Mouse (Mus musculus) ovary, postnatal 36 days (tissue): ENCODE measurements around the gene Poglut1.
"Not testable (repeated sequence)": the region's sequence is repeated elsewhere in the genome, so short reads cannot be mapped to it uniquely, and the experiment has no call there.

Experiments
- DNase-seq: peaks from one replicate; pipeline ENCODE4 v3.0.0; 2022; ENCODE audit warnings: low spot score, mixed read lengths

Gene Poglut1

DNA sequence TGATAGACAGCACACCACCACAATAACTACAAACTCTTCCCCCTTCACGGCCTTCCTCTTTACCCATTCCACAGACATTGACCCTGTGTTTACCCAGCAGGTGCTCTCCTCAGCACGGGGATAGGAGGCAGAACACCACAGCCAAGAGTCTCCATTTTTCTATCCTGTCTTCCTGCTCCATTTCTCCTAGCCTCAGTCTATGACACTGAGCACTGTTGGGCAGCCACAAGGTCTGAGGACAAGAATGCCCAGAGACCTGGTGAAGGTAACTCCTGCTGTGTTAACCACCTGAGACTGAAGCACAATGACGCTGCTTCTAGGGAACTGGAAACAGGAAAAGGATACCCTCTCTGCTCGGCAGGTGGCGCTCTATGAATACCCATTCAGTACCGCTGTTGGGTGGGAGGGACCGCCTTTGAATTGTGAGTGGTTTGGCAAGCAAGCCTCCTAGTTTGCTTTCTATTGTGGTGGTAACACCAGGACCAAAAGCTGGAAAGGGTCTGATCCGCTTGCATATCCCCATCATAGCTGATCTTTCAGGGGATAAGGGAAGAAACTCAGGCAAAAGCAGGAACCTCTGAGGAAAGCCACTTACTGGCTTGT lies 13.4 kb downstream of the Poglut1 start:
- DNase-seq, result peak; percentile 64

DNA sequence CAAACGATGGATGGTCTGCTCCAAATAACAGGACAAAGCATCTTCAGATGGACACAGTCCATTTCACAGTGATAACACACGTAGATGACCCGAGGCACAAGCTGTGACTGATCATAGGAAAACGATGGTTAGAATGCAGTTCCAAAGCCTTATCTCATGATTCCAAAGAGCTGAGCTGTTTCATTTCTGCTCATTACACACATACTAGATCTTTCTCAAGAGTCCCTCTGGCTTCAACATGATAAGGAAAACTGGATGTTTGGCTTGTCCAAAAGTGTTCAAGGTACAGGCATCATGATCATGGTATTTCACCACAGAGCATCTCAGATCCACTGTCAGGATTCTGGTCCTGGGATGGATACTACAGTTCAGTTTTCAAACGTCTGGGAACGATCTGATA lies 23.8 kb downstream of the Poglut1 start:
- no peak for DNase-seq

DNA sequence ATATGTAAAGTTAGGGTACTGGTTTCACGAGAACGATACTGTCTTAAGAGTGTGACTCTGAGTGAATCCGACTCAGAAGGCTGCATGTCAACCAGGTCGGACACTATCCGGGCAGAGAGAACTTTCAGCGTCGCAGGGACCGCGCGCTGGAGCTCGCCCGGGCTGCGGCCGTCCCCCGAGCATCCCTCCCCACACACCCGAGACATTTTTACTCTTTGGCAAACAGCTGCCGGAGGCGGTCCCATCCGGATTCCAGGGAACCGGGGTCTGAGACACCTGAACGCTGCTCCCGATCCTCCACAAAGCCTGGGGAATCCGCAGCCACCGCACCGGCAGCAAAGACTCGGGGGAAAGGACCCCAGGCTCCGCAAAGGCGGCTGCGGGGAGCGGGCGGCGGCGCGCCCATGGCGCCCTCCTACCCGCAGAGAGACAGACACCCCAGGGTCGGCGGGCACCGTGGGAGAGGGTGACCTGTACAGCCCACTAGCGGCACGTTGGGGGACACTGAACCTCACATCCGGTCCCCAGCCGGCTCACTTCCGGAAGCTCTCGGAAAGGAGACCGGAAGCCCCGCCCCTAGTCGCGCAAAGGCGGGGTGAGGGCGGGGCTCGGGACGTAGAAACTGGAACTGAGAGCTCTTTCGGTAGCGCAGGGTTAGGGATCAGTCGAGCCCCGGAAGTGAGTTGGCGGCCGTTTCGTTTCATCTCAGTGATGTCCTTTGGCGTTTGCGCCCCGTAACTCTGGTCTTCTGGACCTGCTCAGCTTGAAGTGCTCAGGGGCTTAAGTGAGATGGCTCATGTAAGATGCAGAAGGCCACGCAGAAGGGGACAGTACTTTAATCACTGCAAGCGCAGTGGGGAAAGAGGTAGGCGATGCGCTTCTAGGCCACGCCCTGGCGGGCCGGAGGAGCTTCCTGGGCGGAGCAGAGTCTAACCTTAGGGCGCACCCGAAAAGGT lies 27.7 kb downstream of the Poglut1 start, which contains the start of gene Timmdc1:
Gene Timmdc1, minus strand, starts transcription at position 535 of the 956 bp plus-strand sequence.
- peak; percentile 95 for DNase-seq

DNA sequence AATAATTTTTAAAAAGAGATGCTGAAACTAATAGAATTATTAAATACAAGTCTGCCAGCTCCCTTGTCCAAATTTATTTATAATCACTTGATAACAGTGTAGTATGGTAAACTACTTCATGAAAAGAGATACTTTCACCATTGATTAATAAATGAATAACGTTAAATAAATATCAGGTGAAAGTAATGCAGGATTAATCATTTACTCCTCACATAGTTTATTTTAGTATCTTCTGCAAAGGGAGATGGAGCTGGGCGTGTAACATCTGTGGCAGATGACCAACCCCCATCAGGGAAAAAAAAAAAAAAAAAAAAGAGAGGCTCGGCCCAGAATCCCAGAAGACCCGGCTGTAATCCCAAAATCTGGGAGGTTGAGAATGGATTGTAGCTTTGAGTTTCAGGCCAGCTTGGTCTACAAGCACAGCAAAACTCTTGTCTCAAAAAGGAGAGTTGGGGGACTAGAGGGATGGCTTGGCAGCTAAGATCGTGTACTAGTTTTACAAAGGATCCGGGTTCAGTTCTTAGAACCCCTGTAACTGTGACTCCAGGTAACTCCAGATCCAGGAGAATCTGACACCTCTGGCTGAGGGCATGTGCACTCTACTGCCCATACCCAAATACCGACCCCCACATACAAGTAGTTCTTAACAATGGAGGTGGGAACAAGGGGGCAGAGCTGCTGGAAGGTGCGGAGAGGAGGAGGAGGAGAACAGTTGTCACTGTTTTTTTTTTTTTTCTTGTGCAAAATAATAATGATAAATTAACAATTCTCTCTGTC lies 28.7 kb downstream of the Poglut1 start:
- no peak for DNase-seq

DNA sequence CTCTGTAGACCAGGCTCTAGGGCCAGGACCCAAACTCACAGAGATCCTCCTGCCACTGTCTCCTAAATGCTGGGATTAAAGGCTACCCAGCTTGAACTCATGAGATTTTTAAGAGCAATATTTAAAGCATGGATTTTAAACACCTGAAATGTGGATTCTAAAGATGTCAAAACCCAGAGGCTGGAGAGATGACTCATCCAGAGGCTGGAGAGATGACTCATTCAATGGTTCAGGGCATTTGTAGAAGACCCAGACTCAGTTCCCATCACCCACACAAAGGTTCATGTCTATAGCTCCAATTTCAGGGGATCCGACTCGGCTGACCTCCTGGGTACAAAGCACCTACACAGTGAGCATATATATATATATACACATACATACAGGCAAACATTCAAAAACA lies 30.9 kb downstream of the Poglut1 start:
- no peak for DNase-seq

DNA sequence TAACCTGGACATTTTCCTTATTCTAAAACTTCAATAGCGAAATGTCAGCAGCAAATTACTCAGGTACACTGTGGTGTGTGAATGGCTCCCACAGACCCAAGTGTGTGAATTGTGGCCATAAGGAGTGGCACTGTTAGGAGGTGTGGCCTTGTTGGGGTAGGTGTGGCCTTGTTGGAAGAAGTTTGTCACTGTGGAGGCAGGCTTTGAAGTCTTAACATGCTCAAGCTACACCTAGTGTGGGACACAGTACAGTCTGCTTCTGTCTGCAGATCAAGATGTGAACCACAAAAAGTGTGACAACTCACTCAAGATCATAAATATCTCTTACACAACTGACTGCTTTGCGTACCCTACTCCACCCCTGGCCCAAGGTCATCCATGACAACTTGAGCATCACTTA lies 39.2 kb downstream of the Poglut1 start:
- no peak for DNase-seq

DNA sequence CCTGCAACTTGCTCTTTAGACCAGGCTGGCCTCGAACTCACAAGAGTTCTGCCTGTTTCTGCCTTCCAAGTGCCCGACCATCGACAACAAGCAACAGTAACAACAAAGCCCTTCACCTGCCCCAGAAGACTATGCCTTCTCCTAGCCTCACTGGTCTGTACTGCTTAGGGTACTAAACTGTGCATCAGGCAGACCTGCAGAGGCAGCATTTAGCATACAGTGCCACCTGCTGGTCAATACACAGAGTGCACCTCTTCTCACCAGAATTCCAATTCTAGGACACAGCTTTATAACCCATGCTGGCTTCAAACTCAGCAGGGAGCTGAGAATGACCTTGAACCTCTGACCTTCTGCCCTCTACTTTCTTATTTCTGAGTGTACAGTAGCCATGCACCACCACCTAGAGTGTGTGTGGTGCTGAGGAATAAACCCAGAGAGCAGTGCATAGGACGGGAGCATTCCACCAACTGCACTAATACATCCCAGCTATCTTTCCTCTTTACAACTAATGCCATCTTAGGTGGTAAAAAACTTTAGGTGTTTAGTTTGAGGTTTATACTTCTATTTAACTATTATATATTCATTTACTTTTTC lies 43.9 kb downstream of the Poglut1 start:
- peak; percentile 41 for DNase-seq

DNA sequence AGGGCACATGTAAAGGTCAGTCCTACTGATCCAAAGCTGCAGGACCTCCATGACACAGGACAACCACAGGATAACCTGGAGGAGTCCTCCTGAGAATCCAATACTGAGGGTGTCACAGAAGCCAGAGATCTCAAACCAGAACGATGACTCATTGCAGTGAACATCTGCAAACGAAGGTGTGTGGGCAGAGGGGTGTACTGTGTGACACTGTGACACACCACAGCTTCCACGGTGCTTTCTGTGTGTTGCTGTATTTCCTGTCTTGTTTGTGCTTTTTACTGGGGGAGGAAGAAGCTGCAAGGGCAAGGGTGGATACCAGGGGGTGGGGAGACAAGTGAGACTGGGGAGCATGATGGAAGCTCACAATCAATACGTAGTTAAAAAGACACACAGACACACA lies 46.5 kb downstream of the Poglut1 start:
- no peak for DNase-seq

DNA sequence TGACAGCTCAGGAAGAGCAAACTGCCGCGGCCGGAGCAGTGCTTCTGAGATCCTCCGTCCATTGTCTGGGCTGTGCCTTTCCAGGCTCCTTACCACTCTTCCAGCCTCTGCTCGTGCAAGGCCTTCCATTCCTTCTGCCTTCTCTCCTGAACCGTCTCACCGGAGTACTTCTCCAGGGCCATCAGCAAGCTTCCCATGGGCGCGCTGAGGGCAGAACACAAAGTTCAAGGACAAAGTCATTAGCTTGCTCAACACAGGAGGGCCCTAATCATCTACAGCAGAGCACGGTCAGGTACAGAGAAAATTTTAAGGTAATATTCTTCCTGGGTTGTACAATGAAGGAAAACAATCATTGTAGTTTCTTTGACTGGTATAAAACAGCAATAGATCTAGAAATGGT lies 47.6 kb downstream of the Poglut1 start:
- no peak for DNase-seq

DNA sequence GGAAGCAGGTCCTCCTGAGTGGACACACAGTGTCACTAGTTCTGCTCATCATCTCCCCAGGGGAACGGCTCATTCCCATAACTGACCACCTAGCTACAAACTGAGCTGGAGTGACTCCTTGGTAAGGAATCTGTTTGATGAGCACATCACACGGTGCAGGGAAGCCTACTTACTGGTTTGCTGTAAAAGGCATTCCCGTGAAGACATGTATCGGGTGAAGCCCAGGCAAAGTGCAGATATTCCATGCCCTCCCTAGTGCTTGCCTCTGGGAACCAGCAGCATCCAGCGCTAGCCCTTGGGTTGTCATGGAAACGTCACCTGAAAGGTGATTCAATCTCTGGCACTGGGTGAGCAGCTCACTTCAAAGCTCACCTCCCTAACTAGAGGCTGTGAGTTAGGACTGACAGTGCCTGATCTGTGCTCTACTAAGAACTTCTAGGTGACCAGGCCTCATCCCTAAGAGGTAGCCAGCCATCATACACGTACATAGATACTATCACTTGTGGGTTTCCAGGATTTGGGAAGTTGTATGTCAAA lies 53.4 kb downstream of the Poglut1 start:
- no peak for DNase-seq

DNA sequence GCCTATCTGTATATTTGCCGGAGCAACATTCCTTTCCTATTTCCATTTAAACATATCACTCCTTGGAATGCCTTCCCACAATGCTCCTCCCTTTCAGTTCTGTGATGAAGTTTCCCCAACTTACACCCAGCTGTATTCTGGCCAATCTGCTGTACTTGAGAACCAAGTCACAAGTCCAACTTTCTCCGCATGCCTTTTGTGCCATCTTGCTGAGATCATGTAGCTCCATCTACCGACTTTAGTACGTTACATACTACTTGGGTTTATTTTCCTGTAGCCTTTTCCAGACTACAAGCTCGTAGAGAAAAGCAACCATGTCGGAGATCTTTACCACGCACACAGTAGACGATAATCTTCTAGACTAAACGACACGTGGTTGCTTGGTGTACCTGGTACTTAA lies 56.2 kb downstream of the Poglut1 start:
- DNase-seq, result no peak

DNA sequence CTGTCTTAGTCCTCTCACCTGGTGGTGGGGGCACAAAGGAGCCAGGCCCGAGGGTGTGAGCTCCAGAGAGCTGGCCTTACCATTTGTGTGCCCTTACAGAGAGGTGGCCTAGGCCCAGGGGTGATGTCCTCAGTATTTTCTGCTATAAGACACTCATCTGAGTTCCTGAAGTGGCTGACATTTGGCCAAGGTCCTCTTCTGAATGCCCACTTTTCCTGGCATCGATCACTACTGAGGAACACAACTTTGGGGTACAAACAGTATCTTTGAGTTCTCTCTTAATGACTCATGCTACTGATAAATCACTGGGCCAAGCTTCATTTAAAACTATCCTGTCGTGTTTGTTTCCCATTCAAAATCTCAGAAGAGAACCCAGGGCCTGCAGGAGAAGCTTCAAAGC lies 57.5 kb downstream of the Poglut1 start:
- no peak for DNase-seq

DNA sequence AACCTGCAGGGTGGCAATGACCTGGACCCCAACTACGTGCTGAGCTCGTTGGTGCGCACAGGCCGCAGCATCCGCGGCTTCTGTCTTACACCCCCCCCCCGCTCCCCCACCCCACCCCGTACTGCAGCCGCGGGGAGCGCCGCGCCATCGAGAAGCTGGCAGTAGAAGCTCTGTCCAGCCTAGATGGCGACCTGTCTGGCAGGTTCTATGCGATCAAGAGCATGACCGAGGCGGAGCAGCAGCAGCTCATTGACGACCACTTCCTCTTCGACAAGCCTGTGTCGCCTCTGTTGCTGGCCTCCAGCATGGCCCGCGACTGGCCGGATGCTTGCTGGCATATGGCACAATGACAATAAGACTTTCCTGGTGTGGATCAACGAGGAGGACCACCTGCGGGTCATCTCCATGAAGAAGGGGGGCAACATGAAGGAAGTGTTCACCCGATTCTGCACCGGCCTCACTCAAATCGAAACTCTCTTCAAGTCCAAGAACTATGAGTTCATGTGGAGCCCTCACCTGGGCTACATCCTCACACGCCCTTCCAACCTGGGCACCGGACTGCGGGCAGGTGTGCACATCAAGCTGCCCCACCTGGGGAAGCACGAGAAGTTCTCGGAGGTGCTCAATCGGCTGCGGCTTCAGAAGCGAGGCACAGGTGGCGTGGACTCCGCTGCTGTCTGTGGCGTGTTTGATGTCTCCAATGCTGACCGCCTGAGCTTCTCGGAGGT lies 66.3 kb downstream of the Poglut1 start:
- DNase-seq, result peak; percentile 14

DNA sequence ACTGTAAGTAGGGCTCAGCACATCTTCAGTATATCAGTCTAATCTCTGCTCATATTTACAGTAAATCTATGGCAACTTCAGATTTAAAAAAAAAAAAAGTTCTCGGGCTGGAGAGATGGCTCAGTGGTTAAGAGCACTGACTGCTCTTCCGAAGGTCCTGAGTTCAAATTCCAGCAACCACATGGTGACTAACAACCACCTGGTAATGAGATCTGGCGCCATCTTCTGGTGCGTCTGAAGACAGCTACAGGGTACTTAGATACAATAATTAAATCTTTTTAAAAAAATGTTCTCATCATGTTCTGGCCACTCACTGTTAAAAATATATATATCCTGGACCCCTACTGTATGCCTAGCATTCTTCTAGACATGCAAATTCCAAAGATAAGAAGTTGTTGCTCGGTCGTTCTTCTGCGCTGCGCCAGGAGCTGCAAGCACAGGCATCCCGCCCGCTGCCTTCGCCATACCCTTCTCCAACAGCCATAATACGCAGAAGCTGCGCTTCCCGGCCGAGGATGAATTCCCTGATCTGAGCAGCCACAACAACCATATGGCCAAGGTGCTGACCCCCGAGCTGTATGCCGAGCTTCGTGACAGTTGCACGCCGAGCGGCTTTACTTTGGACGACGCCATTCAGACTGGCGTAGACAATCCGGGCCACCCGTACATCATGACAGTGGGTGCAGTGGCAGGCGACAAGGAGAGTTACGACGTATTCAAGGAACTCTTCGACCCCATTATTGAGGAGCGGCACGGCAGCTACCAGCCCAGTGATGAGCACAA lies 67.1 kb downstream of the Poglut1 start:
- peak; percentile 20 for DNase-seq

DNA sequence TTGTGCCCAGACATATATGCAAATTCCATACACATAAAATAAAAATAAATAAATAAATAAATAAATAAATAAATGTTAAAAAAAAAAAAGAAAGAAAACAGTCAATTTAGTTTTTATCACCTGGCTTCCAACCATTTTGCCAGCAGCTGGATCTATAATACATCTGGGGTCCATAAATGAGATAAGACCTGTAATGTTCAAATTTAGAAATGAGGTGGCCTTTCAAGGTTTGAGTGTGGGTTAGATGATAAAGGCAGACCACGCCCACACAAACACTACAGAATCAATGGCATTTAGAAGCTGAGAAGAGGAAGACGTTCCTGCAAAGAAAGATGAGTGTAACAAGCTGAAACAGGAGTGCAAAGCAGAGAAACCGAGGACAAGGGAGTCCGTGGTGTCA lies 68.7 kb downstream of the Poglut1 start:
- DNase-seq, result no peak

DNA sequence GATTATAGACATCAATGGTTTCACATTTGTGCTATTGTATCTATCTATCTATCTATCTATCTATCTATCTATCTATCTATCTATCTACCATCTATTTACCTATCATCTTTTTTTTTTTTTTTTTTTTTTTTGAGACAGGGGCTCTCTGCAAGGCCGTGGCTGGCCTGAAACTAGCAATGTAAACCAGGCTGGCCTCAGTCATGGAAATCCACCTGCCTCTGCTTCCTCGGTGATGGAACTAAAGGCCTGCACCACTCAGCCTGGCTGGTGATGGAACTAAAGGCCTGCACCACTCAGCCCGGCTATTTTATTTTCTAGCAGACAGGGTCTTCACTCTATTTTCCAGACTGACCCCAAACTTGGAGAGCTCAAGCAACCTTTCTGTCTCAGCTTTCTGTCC lies 71.8 kb downstream of the Poglut1 start:
- no peak for DNase-seq

DNA sequence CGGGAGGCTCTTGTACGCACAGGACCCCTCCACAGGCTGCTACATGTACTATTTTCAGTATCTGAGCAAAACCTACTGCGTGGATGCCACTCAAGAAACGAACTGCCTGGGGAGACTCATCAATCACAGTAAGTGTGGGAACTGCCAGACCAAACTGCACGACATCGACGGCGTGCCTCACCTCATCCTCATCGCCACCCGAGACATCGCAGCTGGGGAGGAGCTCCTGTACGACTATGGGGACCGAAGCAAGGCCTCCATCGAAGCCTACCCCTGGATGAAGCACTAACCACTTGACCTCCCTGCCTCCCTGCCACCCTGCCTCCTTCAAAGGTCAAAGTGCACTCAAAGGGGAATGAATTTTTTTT lies 72.8 kb downstream of the Poglut1 start:
- DNase-seq, result not testable (repeated sequence)

DNA sequence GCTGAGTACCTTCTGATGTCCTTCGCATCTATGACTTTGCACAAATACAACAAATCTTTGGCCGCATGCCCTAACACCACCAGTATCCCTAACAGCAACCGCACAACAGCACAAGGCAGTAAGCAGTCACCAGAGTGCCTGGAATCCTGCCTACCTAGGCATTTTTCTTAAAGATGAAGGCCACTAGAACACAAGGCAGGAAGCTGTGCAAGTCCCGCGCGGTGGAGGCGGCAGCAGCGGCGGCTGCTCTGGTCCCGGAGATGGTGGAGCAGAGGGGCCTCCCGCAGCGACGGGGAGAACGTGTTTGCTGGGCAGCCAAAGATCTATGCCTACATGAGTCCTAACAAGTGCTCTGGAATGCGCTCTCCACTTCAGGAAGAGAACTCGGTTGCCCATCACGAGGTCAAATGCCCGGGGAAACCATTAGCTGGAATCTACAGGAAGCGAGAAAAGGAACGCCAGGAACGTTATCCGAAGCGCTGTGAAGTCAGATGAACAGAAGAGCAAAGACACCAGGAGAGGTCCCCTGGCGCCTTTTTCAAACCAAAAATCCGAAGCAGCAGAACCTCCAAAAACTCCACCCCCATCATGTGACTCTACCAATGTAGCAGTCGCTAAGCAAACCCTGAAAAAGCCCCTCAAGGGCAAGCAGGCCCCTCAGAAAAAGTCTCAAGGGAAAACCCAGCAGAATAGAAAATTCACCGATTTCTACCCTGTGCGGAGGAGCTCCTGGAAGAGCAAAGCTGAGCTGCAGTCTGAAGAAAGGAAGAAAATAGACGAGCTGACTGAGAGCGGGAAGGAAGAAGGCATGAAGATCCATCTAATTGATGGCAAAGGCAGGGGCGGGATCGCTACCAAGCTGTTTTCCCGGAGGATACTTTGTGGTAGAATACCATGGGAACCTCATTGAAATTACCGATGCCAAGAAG lies 73.5 kb downstream of the Poglut1 start:
- peak; percentile 43 for DNase-seq

DNA sequence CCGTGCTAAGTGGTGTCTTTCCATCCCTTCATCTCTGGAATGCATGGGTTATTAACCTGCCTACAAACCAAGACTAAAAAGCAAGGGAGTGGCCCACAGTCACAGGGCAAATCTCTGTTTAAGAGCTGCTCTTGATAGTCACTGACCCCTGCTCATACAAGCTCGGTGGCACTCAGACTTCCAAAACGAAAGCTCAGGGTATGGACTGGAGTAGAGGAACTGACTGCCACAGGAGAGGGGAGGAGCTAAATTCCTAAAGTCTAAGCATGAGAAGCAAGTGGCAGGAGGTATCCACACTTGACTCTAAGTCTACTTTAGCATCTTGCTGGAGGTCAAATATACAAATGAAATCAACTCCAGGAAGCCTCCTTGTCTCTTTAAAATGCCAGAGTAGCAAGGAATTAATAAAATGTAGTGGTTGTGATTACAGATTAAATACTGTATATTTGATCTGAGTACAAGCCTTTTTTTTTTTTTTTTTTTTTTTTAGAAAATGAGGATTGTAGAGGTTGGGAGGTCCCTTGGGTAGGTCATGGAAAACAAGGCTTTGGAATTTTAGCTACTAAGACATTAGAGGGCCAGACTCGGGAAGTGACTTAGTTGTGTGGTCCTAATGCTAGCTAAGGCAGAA lies 74.3 kb downstream of the Poglut1 start:
- DNase-seq, result no peak
